ENCODE assay signal across 8 mouse cellular contexts in genomic region chr4:119812775-119813174, GRCm38 (mm10).
DNase-seq lines count a peak whose midpoint lies in the region; ATAC-seq and TF ChIP-seq lines count a peak whose summit lies in the region.

No protein-coding gene starts in this region.

- DNase-seq in adrenal gland, adult 2 months: peak; percentile 24
- DNase-seq in adrenal gland, adult 8-10 months: no peak
- DNase-seq in spleen, postnatal 36 days (ENCODE audit: low spot score in 2 of 2): peak; percentile 32 to 39
- no peak for DNase-seq in spleen, adult 12 weeks (ENCODE audit: low spot score)
- DNase-seq in thymus, adult 2 months: peak; percentile 38
- no peak for DNase-seq in ovary, adult 18-20 months (ENCODE audit: low spot score)

- no peaks in the 10 kb centered on the region for H3K9me3 ChIP-seq in hindbrain, embryonic 12.5 days (replicated peaks)

- peaks cover 42% of the 10 kb centered on the region for H3K4me1 ChIP-seq in hindbrain, embryonic 12.5 days
- H3K4me1 ChIP-seq in thymus, adult 2 months (replicated peaks; ENCODE audit: control insufficient read depth, insufficient read depth, low read length): peaks cover 9% of the 10 kb centered on the region; the same call in 1 of the 2 replicates

- 4% methylated on average over 2 of the region's 2 CpGs for WGBS in hindbrain, embryonic 12.5 days
- 5% methylated on average over 2 of the region's 2 CpGs for WGBS in thymus, adult 2 months

- TF ChIP-seq CTCF in thymus, adult 2 months (IDR thresholded peaks at IDR 0.05; ENCODE audit: borderline replicate concordance, control insufficient read depth, extremely low read depth, insufficient read depth, low read length, poor library complexity): no peak

- no peak for TF ChIP-seq POLR2A in thymus, adult 2 months (IDR thresholded peaks at IDR 0.05; ENCODE audit: control insufficient read depth, extremely low read depth, insufficient read depth, low read length, poor library complexity)

- H3K4me3 ChIP-seq in hindbrain, embryonic 12.5 days: no peak overlapping the region
- no peak overlapping the region for H3K4me3 ChIP-seq in thymus, adult 2 months (ENCODE audit: control insufficient read depth, insufficient read depth, low read length)

- peaks cover 39% of the 10 kb centered on the region for H3K27me3 ChIP-seq in hindbrain, embryonic 12.5 days
- peaks cover 13% of the 10 kb centered on the region for H3K27me3 ChIP-seq in thymus, adult 2 months (ENCODE audit: control insufficient read depth, insufficient read depth, low read length)

- ATAC-seq in hindbrain, embryonic 12.5 days (ENCODE audit: low FRiP score): peak; percentile 29; the same call in 1 of the 2 replicates
- peak; percentile 77 for ATAC-seq in megakaryocyte, adult 5-6 weeks (ENCODE audit: poor library complexity, severe bottlenecking)

- H3K27ac ChIP-seq in hindbrain, embryonic 12.5 days: no peak overlapping the region
- no peak overlapping the region for H3K27ac ChIP-seq in thymus, adult 2 months (ENCODE audit: control insufficient read depth, insufficient read depth, low read length)

- H3K36me3 ChIP-seq in hindbrain, embryonic 12.5 days: no peaks in the 10 kb centered on the region
- no peaks in the 10 kb centered on the region for H3K36me3 ChIP-seq in thymus, adult 2 months (ENCODE audit: control insufficient read depth, insufficient read depth, low read length)

- H3K4me2 ChIP-seq in hindbrain, embryonic 12.5 days (replicated peaks): no peak overlapping the region

- no peak overlapping the region for H3K9ac ChIP-seq in hindbrain, embryonic 12.5 days

Comparison
In these comparisons a context has a peak if more than half of its experiments do, and no peak if none do; other contexts are left out.
1. DNase-seq: peak in adrenal gland, adult 2 months (single experiment), spleen, postnatal 36 days (2 of 2) and thymus, adult 2 months (single experiment); none in adrenal gland, adult 8-10 months (single experiment), spleen, adult 12 weeks (single experiment) and ovary, adult 18-20 months (single experiment).